Mouse (Mus musculus) heart, adult 2 months (tissue): ENCODE measurements around the gene Vezf1.

Experiments used
- CTCF ChIP-seq: fragments of 200-600 bp; IDR thresholded peaks from 2 replicates; pipeline ENCODE4 v1.8.1; 2022; ENCODE audit warnings: antibody characterized with exemption, mild to moderate bottlenecking, moderate library complexity
- EP300 ChIP-seq: fragments of 200-500 bp; IDR thresholded peaks from 2 replicates; pipeline ENCODE4 v1.6.1; 2011; ENCODE audit warnings: low read depth, low read length, control low read depth; ENCODE audit not compliant: insufficient read depth
- POLR2A ChIP-seq: fragments of 200-500 bp; IDR thresholded peaks from 2 replicates; pipeline ENCODE4 v1.6.1; 2011; ENCODE audit warnings: mild to moderate bottlenecking, low read depth, low read length, control low read depth; ENCODE audit not compliant: insufficient read depth

DNA sequence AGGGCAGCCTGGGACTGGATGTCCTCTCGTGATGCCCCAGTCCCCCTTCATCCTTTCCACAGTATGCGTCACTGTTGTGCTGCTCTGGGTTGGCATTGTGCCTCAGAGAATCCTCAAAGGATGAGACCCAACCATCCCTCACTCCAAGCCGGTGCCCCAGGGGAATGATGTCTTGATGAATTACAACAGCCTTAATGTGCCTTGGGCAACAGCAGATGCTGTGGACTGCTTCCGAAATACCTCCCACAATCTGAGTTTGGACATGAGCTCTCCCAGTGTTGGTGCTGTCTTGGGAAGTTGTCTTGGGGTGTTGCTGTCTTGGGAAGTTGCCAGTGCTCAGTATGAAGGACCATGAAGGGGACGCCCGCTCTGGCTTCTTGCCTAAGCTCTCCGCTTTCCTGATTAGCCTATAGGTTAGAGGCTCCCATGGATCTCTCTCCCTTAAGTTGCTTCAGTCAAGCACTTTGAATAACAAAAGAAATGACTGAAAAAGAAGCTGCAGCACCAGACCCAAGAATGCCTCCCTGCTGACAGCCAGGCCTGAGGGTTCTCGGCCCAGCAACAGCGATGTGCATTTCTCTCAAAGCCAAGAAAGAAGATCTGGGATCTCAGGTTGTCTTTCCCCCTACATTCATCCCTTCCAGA is 40.6 kb upstream of the Vezf1 start:
- TF ChIP-seq CTCF (no peak), EP300 (no peak), POLR2A (no peak)
